Mouse (Mus musculus) hindbrain, embryonic 14.5 days (tissue): ENCODE measurements around the gene Gabrg3. TPM values are rescaled to one million over a fixed set of nuclear protein-coding genes. Genes with fewer than 3 reads are reported as not detected.
A peak's percentile ranks its signal among the peaks of the same experiment; 100 is the strongest.

ENCODE experiments used
- ATAC-seq: fragments of 200-750 bp; cut with Nextera tagmentation; 2 replicates; pipeline ENCODE4 v1.8.0; 2017; ENCODE audit warnings: moderate number of reproducible peaks, mild to moderate bottlenecking, moderate TSS enrichment, moderate library complexity; ENCODE audit not compliant: low FRiP score
- DNase-seq: peaks from one replicate; pipeline ENCODE4 v3.0.0-alpha.2; 2015; ENCODE audit warnings: low spot score
- H3K27ac ChIP-seq: fragments of 300-500 bp; sonication (generic); 2 replicates; pipeline ENCODE4 v1.5.1; 2014; ENCODE audit warnings: mild to moderate bottlenecking, moderate library complexity
- H3K27me3 ChIP-seq: fragments of 300-500 bp; sonication (generic); 2 replicates; pipeline ENCODE4 v1.6.1; 2014; ENCODE audit warnings: mild to moderate bottlenecking, low read length, mixed read lengths; ENCODE audit not compliant: control insufficient read depth, insufficient read depth
- H3K36me3 ChIP-seq: fragments of 300-500 bp; sonication (generic); replicated peaks from 2 replicates; pipeline ENCODE4 v1.6.1; 2014; ENCODE audit not compliant: control insufficient read depth, insufficient read depth
- H3K4me1 ChIP-seq: fragments of 300-500 bp; sonication (generic); replicated peaks from 2 replicates; pipeline ENCODE4 v1.6.1; 2014; ENCODE audit warnings: antibody characterized with exemption, low read length, mixed read lengths; ENCODE audit not compliant: control insufficient read depth, insufficient read depth
- H3K4me2 ChIP-seq: fragments of 300-500 bp; sonication (generic); replicated peaks from 2 replicates; pipeline ENCODE4 v1.6.1; 2014; ENCODE audit warnings: mild to moderate bottlenecking, moderate library complexity
- H3K4me3 ChIP-seq: fragments of 300-500 bp; sonication (generic); replicated peaks from 2 replicates; pipeline ENCODE4 v1.5.1; 2014; ENCODE audit warnings: mild to moderate bottlenecking, low read length
- H3K9ac ChIP-seq: fragments of 300-500 bp; sonication (generic); 2 replicates; pipeline ENCODE4 v1.6.1; 2014
- H3K9me3 ChIP-seq: fragments of 300-500 bp; sonication (generic); 2 replicates; pipeline ENCODE4 v1.6.1; 2016; ENCODE audit warnings: low read length; ENCODE audit not compliant: control insufficient read depth
- WGBS: fragments of 180-500 bp; shearing (Covaris S2); extraction: QIAGEN DNeasy Blood & Tissue Kit; methylation state at CpG from one replicate; pipeline ENCODE4 v1.1.7; 2014; 5-methylcytosine and 5-hydroxymethylcytosine counted together
- polyA plus RNA-seq: library from polyadenylated mRNA; unstranded; fragments of >200 nt; fragmentation: Nextera tagmentation; extraction: Ambion mirVana; gene quantifications from 2 replicates; pipeline ENCODE4 v1.2.1, GENCODE M21; 2014

Gene Gabrg3
- polyA plus RNA-seq, 1 experiment from 2014 or later = 9.9 TPM

DNA sequence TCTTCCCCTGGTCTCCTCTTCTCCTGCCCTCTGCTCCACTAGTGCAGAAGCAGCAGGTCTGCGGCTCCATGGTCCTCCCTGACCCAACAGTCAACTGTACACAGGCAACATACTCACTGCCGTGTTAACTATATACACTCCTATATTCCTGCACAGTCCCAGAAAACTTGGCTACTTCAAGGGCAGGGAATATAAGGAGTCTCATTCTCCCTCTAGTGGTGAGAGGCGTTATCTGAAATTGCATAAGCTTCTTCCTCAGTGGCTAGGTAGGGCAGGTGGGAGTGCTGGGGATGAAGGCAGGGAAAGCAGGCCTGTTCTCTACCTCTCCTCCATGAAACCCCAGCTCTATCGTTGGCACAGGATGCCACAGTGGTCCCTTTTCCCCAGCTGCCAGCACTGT lies 2.9 kb downstream of the Gabrg3 start:
- H3K4me2 ChIP-seq = no peak overlapping the region

DNA sequence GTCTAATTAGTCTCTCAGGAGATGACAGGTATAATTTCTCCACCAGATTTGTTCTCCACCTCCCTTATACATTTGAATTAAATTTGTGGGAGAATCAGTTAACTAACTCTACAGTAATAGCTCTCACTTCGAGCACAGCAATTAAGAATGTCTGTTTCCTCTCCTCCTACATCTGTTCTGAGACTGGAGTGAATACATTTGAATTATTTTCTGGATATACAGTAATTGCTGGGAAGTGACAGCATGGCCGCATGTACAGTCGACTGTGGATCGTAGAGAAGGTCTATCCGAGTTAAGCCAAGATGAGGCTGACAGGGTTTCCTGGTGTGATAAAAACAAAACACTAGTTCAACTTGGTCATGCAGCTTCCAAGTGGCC lies 21.0 kb downstream of the Gabrg3 start:
- Histone ChIP-seq H3K4me1 (no peaks in the 10 kb centered on the region), H3K4me3 (no peak overlapping the region), H3K4me2 (no peak overlapping the region), H3K9me3 (no peaks in the 10 kb centered on the region), H3K27me3 (no peaks in the 10 kb centered on the region), H3K27ac (no peak overlapping the region), H3K36me3 (no peaks in the 10 kb centered on the region), H3K9ac (no peak overlapping the region)
- no peak for ATAC-seq
- WGBS = 81% methylated on average over 5 of the region's 5 CpGs
- DNase-seq = no peak

More for the DNA sequence above, 2.9 kb downstream of the Gabrg3 start:
- DNase-seq (peak; percentile 83), ATAC-seq (peak; percentile 75)
- 0 out of 2 replicates have a peak, but pooled peaks cover 7% of the 10 kb centered on the region for H3K27me3 ChIP-seq
- H3K27ac ChIP-seq = no peak overlapping the region
- H3K36me3 ChIP-seq = no peaks in the 10 kb centered on the region
- no peak overlapping the region for H3K9ac ChIP-seq
- H3K9me3 ChIP-seq = no peaks in the 10 kb centered on the region
- H3K4me1 ChIP-seq = no peaks in the 10 kb centered on the region
- no peak overlapping the region for H3K4me3 ChIP-seq
- WGBS = 31% methylated on average over 4 of the region's 4 CpGs

DNA sequence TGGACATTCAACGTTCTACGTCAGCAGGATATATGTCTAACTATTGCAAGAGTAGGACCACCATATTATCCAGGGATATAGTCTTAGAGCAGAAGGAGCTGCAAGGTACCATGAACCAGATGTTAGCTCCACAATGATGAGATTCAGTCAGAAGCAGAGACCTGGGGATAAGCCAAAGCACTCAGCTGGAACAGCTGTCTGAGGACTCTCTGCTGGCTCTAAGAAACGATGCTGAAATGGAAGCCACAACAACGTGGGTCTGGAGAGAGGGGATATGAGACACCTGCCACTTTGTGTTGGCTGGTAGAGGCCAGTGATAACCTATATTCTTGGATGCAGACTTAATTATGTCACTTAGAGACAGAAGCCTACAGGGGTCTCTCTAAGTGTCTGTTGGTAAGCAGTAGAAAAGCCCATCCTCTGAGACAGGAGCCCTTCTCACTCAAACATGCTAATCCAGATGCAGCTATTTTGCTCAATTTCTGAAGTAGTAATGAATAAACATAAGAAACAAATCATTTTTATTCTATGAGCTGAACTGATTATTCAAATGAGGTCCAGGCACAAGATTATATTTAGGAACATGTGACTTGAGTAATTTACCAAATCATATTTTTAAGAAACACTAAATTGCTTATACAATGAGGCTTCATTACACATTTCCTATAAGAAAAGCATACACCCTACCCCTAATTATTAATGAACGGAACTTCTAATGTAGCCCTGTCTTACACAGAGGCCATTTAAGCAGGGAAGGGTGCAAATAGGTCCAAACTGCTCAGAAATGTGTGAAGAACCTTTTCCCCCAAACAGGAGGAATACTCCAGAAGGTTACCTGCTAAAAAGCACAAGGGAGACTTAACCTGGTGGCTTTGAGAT lies 21.6 kb downstream of the Gabrg3 start:
- no peaks in the 10 kb centered on the region for H3K4me1 ChIP-seq
- ATAC-seq (no peak), DNase-seq (no peak)
- WGBS = 79% methylated on average over 5 of the region's 5 CpGs
- H3K36me3 ChIP-seq = no peaks in the 10 kb centered on the region
- no peak overlapping the region for H3K4me3 ChIP-seq
- H3K9me3 ChIP-seq = no peaks in the 10 kb centered on the region
- no peak overlapping the region for H3K4me2 ChIP-seq
- no peak overlapping the region for H3K27ac ChIP-seq
- no peak overlapping the region for H3K9ac ChIP-seq
- H3K27me3 ChIP-seq = no peaks in the 10 kb centered on the region

DNA sequence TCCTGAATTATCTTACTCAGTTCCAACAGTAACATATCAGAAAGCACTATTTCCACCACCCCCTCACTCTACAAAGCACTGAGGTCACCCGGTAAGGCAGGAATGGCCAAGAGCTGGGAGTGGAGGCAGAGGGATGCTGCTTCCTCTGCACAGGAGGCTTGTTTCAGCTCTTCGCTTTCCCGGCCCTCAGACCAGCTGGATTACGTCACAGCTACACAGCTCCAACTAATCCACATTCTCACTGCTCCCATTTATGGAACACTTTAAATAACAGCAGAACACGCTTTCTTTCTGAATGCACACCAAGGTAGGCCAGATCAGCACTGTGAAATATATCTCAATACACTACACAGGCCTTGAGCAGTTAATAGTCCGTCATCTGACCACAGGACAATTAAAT lies 23.2 kb downstream of the Gabrg3 start:
- no peak for DNase-seq
- no peak overlapping the region for H3K4me3 ChIP-seq
- H3K9ac ChIP-seq = no peak overlapping the region
- 94% methylated on average over 6 of the region's 6 CpGs for WGBS
- H3K27me3 ChIP-seq = no peaks in the 10 kb centered on the region
- no peak for ATAC-seq
- no peak overlapping the region for H3K27ac ChIP-seq
- no peaks in the 10 kb centered on the region for H3K36me3 ChIP-seq
- no peaks in the 10 kb centered on the region for H3K9me3 ChIP-seq
- H3K4me2 ChIP-seq = no peak overlapping the region
- no peaks in the 10 kb centered on the region for H3K4me1 ChIP-seq

DNA sequence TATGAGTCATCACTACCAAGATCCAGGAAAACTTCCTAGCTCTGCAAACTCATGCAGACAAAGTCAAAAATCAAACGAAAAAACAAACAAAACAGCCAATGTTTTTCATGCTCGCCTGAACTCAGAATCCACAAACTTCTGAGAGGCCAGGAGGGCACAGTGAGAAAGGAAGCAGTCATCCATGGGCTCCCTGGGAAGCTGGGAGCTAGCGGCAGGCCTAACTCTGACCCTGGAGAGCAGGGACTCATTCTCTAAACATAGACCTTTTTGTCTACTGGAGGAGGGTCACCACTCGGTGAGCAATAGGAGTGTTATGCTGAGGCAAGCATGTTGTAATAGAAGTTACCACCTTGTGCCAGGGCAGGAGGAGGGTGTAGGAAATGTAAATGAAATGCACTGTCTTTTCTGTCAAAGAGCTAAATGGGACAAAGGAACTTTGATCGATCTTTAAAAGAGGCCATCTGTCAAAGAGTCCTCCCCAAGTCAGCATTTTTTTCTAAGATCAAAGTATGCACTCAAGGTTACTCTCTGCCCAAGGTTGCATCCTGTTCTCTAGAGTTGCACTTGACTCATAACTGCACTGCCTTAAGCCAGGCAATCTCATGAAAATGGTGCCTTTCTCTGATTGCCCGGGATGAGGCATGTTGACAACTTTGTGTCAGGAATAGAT lies 29.0 kb downstream of the Gabrg3 start:
- H3K9ac ChIP-seq = no peak overlapping the region
- no peak overlapping the region for H3K4me2 ChIP-seq
- DNase-seq (no peak), ATAC-seq (no peak)
- H3K27me3 ChIP-seq = no peaks in the 10 kb centered on the region
- no peaks in the 10 kb centered on the region for H3K9me3 ChIP-seq
- H3K4me1 ChIP-seq = no peaks in the 10 kb centered on the region
- no peaks in the 10 kb centered on the region for H3K36me3 ChIP-seq
- H3K4me3 ChIP-seq = no peak overlapping the region
- WGBS = 29% methylated on average over 6 of the region's 6 CpGs
- no peak overlapping the region for H3K27ac ChIP-seq

DNA sequence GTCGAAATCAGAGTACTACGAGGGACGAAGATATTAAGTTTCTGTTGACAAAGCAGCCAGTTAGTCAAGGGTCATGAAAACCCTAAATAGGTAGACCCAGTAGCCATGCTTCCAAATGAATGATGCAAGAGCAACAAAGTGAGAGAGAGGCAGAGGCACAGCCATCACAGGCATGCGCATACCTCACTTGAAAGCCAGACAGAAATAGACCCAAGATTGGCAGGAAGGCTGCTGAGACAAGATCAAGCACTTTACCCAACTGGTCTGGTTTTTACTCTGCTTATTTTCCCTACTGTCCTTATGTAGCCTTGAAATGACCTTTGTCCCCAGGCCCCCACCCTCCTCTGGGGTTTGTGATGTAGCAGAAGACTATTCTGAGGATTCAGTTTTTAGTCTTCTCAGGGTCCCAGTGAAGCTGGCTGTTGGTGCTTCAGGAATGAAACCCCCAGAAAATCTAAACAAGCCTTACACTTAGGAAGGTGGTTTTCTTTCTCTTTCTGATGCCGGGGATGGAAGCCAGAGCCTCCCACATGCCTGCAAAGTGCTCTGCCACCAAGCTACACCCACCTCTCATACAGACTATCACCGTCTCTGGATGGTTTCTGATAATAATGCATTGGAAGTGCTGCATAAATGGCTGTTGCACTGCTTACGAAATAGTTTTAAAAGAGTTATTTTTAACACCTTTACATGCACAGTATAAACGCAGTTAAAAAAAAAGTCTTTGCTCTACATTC lies 30.3 kb downstream of the Gabrg3 start:
- no peaks in the 10 kb centered on the region for H3K4me1 ChIP-seq
- H3K4me3 ChIP-seq = no peak overlapping the region
- DNase-seq (no peak), ATAC-seq (no peak)
- WGBS = 86% methylated on average over 8 of the region's 8 CpGs
- no peak overlapping the region for H3K9ac ChIP-seq
- no peak overlapping the region for H3K27ac ChIP-seq
- no peaks in the 10 kb centered on the region for H3K36me3 ChIP-seq
- no peaks in the 10 kb centered on the region for H3K9me3 ChIP-seq
- no peak overlapping the region for H3K4me2 ChIP-seq
- H3K27me3 ChIP-seq = no peaks in the 10 kb centered on the region

DNA sequence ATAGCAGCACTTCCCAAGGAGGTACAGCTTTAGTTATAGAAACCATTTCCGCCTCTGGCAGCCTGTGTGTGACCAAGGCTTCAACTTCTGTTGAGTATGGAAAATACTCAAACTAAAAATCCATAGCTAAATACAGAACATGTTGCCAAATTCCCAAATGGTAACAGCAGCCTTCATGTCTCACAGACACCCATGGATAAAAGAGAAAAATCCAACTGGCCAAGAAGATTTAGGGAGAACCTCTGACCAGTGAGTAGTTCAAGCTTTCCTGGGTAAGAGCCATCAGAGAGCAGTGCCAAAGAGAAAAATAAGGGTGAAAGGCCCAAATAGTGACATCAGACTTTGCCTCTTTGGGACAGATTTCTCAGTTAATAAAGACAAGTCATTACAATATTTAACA lies 38.2 kb downstream of the Gabrg3 start:
- no peak for DNase-seq
- WGBS = 89% methylated on average over 1 of the region's 1 CpGs
- no peak for ATAC-seq

DNA sequence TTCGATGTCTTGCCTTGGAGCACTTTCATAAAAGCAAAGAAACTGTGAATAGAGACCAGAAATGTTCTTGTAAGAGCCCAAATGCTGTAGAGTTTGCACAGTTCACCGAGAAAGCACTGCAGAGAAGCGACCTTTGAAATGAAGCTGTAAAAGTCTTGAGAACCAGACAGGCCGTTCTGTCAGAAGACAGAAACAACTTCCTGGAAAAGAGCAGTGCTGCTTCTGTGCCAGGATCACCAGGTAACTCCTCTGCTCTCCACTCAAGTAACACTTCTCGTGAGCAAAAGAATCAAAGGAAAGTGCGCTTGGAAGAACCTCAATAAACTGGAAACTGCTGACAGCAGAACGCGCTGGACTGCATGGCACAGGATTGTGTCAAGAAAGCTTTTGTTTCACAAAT lies 45.1 kb downstream of the Gabrg3 start:
- H3K9me3 ChIP-seq = no peaks in the 10 kb centered on the region
- 68% methylated on average over 8 of the region's 8 CpGs for WGBS
- no peak for ATAC-seq
- no peaks in the 10 kb centered on the region for H3K36me3 ChIP-seq
- H3K4me3 ChIP-seq = no peak overlapping the region
- H3K27me3 ChIP-seq = no peaks in the 10 kb centered on the region
- no peaks in the 10 kb centered on the region for H3K4me1 ChIP-seq
- H3K4me2 ChIP-seq = no peak overlapping the region
- no peak overlapping the region for H3K9ac ChIP-seq
- no peak overlapping the region for H3K27ac ChIP-seq
- DNase-seq = no peak

More for the DNA sequence above, 38.2 kb downstream of the Gabrg3 start:
- Histone ChIP-seq H3K4me2 (no peak overlapping the region), H3K27ac (no peak overlapping the region), H3K36me3 (no peaks in the 10 kb centered on the region), H3K4me1 (no peaks in the 10 kb centered on the region), H3K4me3 (no peak overlapping the region), H3K9me3 (no peaks in the 10 kb centered on the region), H3K27me3 (no peaks in the 10 kb centered on the region), H3K9ac (no peak overlapping the region)

DNA sequence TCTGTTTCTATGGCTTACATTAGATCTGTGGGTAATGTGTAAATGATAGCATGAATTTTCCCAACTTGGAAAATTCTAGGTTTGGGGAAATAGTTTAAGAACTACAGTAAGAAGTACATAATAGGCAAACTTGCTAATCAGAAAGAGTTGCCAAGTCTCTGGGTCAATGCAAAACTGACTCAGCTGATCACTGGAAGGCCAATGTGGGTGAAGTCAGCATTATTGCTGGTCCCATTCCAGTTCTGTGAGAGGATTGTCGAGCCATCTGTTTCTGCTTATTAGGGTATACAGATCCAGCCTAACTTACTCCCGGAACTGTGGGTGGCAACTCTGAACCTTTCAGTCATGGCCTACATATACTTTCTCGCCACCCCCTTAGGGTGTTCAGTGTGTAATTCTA lies 55.8 kb downstream of the Gabrg3 start:
- Histone ChIP-seq H3K9ac (no peak overlapping the region), H3K4me2 (no peak overlapping the region), H3K4me3 (no peak overlapping the region), H3K4me1 (no peaks in the 10 kb centered on the region), H3K36me3 (no peaks in the 10 kb centered on the region), H3K9me3 (no peaks in the 10 kb centered on the region), H3K27me3 (no peaks in the 10 kb centered on the region), H3K27ac (no peak overlapping the region)
- ATAC-seq (no peak), DNase-seq (no peak)
- 89% methylated on average over 3 of the region's 3 CpGs for WGBS
